Mouse (Mus musculus) CH12.LX (cell line): ENCODE results near the gene Fli1.

Experiments used
- CHD1 ChIP-seq: IDR thresholded peaks from 2 replicates; pipeline ENCODE4 v1.6.1; 2012; ENCODE audit warnings: low read depth, low read length, improper control_type of control experiment, inconsistent platforms
- CTCF ChIP-seq, 2 experiments: IDR thresholded peaks in 1 of 2; conservative IDR thresholded peaks in 1 of 2; 2 replicates each; pipeline ENCODE4 v1.5.1; 2011 to 2012; ENCODE audit warnings: low read depth in 2 of 2, low read length in 2 of 2, improper control_type of control experiment in 1 of 2, inconsistent platforms in 1 of 2, mild to moderate bottlenecking in 1 of 2, moderate library complexity in 1 of 2
- EP300 ChIP-seq: IDR thresholded peaks from 2 replicates; pipeline ENCODE4 v1.6.1; 2011; ENCODE audit warnings: low read length, improper control_type of control experiment
- MAX ChIP-seq: IDR thresholded peaks from 2 replicates; pipeline ENCODE4 v1.6.1; 2011; ENCODE audit warnings: low read length, improper control_type of control experiment
- MEF2A ChIP-seq: IDR thresholded peaks from 2 replicates; pipeline ENCODE4 v1.6.1; 2014; ENCODE audit warnings: low read depth, mild to moderate bottlenecking, inconsistent platforms, low read length, improper control_type of control experiment, borderline replicate concordance
- POLR2A ChIP-seq: IDR thresholded peaks from 2 replicates; pipeline ENCODE4 v1.6.1; 2011; ENCODE audit warnings: low read depth, mild to moderate bottlenecking, improper control_type of control experiment, low read length
- POLR2AphosphoS2 ChIP-seq: IDR thresholded peaks from 2 replicates; pipeline ENCODE4 v1.6.1; 2011; ENCODE audit warnings: low read depth, low read length, improper control_type of control experiment
- SIN3A ChIP-seq: IDR thresholded peaks from 2 replicates; pipeline ENCODE4 v1.6.1; 2012; ENCODE audit warnings: low read length, improper control_type of control experiment, inconsistent platforms
- TCF12 ChIP-seq: IDR thresholded peaks from 2 replicates; pipeline ENCODE4 v1.6.1; 2014; ENCODE audit warnings: low read depth, mild to moderate bottlenecking, inconsistent platforms, low read length, improper control_type of control experiment
- ZMIZ1 ChIP-seq: IDR thresholded peaks from 2 replicates; pipeline ENCODE4 v1.6.1; 2012; ENCODE audit warnings: low read depth, mild to moderate bottlenecking, inconsistent platforms, low read length, improper control_type of control experiment
- ZNF384 ChIP-seq: IDR thresholded peaks from 2 replicates; pipeline ENCODE4 v1.6.1; 2012; ENCODE audit warnings: low read depth, low read length, improper control_type of control experiment, inconsistent platforms

- TF ChIP-seq CTCF (conservative IDR thresholded peaks at IDR 0.05 in 1 of 2, IDR thresholded peaks at IDR 0.05 in 1 of 2; ENCODE audit: low read depth in 2 of 2, low read length in 2 of 2): no peak
- TF ChIP-seq POLR2A: no peak
- TF ChIP-seq ZMIZ1: no peak
- TF ChIP-seq EP300: no peak
- no peak for TF ChIP-seq POLR2AphosphoS2
- TF ChIP-seq CHD1: no peak
- TF ChIP-seq TCF12: no peak
- no peak for TF ChIP-seq MEF2A
- no peak for TF ChIP-seq MAX
- TF ChIP-seq SIN3A: no peak
- no peak for TF ChIP-seq ZNF384
Observed at GRCm38 (mm10) chr9:32408730-32409059, 134.0 kb downstream of the Fli1 start.
